Mouse (Mus musculus): ENCODE data around the gene Cdc6.

GRCm38 (mm10) chr11:98889977-98890376 lies 17.6 kb upstream of the Cdc6 start:
- TF ChIP-seq POLR2A (IDR thresholded peaks at IDR 0.05; ENCODE audit: low read depth, low read length) (no peak), CTCF (IDR thresholded peaks at IDR 0.05; ENCODE audit: borderline replicate concordance, insufficient read depth, low read length) (no peak)

Measured in embryonic fibroblast, embryonic 13.5 days (primary cell).